ENCODE assay signal across 11 mouse cellular contexts in the genomic region with DNA sequence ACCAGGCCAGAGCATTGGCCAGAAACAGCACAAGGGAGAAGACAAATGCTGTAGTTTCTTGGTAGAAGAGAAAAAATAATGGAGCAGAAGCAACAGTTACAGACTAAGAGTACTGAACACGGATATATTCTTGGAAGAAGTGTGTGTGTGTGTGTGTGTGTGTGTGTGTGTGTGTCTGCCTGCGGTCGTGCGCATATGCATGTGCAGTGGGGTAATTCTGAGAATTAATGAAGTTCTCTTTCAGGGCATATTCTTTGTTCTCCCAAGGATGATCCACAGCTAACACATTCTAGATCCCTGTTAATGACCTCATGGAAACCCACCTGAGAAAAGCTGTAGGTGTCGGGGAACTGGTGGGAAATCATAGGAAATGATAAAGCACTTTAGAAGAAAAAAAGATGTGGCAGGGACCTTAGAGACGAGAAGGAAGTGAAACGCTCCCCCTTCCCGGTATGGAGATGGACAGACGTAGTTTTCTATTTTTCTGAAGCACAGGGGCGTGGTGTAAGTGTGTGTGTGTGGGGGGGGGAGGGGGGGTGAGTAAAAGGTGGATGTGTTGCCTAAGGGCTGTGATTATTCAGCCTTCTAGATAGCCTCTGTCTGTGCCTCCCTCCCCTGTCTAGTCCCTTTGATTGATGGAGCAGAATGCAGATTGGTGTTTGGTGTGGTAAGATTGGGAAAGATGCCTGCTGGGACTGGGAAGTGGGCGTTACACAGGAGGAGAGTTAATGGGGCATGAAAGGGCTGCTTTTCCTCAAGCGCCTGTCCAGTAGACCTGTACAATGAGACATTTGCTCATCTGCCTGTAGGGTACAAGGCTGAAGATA.
DNase-seq lines count a peak whose midpoint lies in the region; ATAC-seq and TF ChIP-seq lines count a peak whose summit lies in the region.
"Had no signal": no experiment of that assay in that cellular context is flagged by ENCODE, and none has a peak within 500 bp of the region (broad histone marks: within the 10 kb centered on the region; RNA-seq: fewer than 3 reads in every experiment).

No protein-coding gene starts in this region.

- in situ Hi-C loops in Patski (cut with MboI; ENCODE audit: low pct_unique_long_range_greater_than_20kb): loop anchor here (5.0 kb wide), 2 partner anchors 65 to 155 kb away; no protein-coding TSS in a partner anchor

- H3K27ac ChIP-seq in liver, postnatal 0 days (ENCODE audit: low read depth): no peak overlapping the region
- H3K27ac ChIP-seq in liver, embryonic 12.5 days: no peak overlapping the region
- no peak overlapping the region for H3K27ac ChIP-seq in hindbrain, embryonic 12.5 days
- H3K27ac ChIP-seq: limb, embryonic 15.5 days had no signal

- no peak overlapping the region for H3K4me2 ChIP-seq in liver, postnatal 0 days (ENCODE audit: low read depth, low read length)
- H3K4me2 ChIP-seq in liver, embryonic 12.5 days: no peak overlapping the region
- H3K4me2 ChIP-seq in hindbrain, embryonic 12.5 days (replicated peaks): no peak overlapping the region
- H3K4me2 ChIP-seq: limb, embryonic 15.5 days had no signal

- no peak overlapping the region for H3K9ac ChIP-seq in liver, postnatal 0 days (replicated peaks)
- no peak overlapping the region for H3K9ac ChIP-seq in liver, embryonic 12.5 days
- H3K9ac ChIP-seq in hindbrain, embryonic 12.5 days: no peak overlapping the region
- H3K9ac ChIP-seq: limb, embryonic 15.5 days had no signal

- H3K4me3 ChIP-seq in liver, postnatal 0 days (ENCODE audit: low read depth, low read length): no peak overlapping the region
- no peak overlapping the region for H3K4me3 ChIP-seq in liver, embryonic 12.5 days
- H3K4me3 ChIP-seq in hindbrain, embryonic 12.5 days: no peak overlapping the region
- H3K4me3 ChIP-seq: limb, embryonic 15.5 days had no signal

- H3K27me3 ChIP-seq in liver, postnatal 0 days (ENCODE audit: insufficient read depth, low read length): no peaks in the 10 kb centered on the region
- H3K27me3 ChIP-seq in liver, embryonic 12.5 days (replicated peaks): peaks cover 5% of the 10 kb centered on the region; the same call in 1 of the 2 replicates
- no peaks in the 10 kb centered on the region for H3K27me3 ChIP-seq in Patski
- no peaks in the 10 kb centered on the region for H3K27me3 ChIP-seq in hindbrain, embryonic 12.5 days
- H3K27me3 ChIP-seq: limb, embryonic 15.5 days had no signal

- WGBS in liver, postnatal 0 days (ENCODE audit: insufficient replicate concordance): 51% methylated on average over 12 of the region's 12 CpGs
- 43% methylated on average over 12 of the region's 12 CpGs for WGBS in liver, embryonic 12.5 days (ENCODE audit: insufficient replicate concordance)
- WGBS in hindbrain, embryonic 12.5 days: 45% methylated on average over 12 of the region's 12 CpGs

- H3K36me3 ChIP-seq in liver, postnatal 0 days (replicated peaks; ENCODE audit: insufficient read depth, low read length): 0 out of 2 replicates have a peak, but pooled peaks cover 3% of the 10 kb centered on the region
- H3K36me3 ChIP-seq in liver, embryonic 12.5 days: no peaks in the 10 kb centered on the region
- H3K36me3 ChIP-seq in hindbrain, embryonic 12.5 days: no peaks in the 10 kb centered on the region
- H3K36me3 ChIP-seq: G1E; limb, embryonic 15.5 days had no signal

- peak; percentile 51 for ATAC-seq in liver, postnatal 0 days
- no peak for ATAC-seq in liver, embryonic 12.5 days
- ATAC-seq in Patski: peak; percentile 72
- peak; percentile 86 for ATAC-seq in hindbrain, embryonic 12.5 days (ENCODE audit: low FRiP score)
- ATAC-seq in neutrophil, adult 5-6 weeks (ENCODE audit: extremely low read depth, insufficient number of reproducible peaks, low FRiP score, poor library complexity, severe bottlenecking): peak; percentile 25; the same call in 1 of the 2 replicates
- no peak for ATAC-seq in cerebellum, adult (ENCODE audit: insufficient number of reproducible peaks, low FRiP score, low TSS enrichment)

- no peak for TF ChIP-seq CTCF in liver, postnatal 0 days (IDR thresholded peaks at IDR 0.05; ENCODE audit: low read depth)
- no peak for TF ChIP-seq CTCF in Patski (IDR thresholded peaks at IDR 0.05)

- no peak for TF ChIP-seq EP300 in liver, postnatal 0 days (IDR thresholded peaks at IDR 0.05; ENCODE audit: low read depth)

- H3K4me1 ChIP-seq in liver, postnatal 0 days (ENCODE audit: insufficient read depth): peaks cover 6% of the 10 kb centered on the region
- 0 out of 2 replicates have a peak, but pooled peaks cover 8% of the 10 kb centered on the region for H3K4me1 ChIP-seq in liver, embryonic 12.5 days
- H3K4me1 ChIP-seq in hindbrain, embryonic 12.5 days: peaks cover 28% of the 10 kb centered on the region

- no peaks in the 10 kb centered on the region for H3K9me3 ChIP-seq in liver, postnatal 0 days (ENCODE audit: low read length)
- H3K9me3 ChIP-seq in liver, embryonic 12.5 days (replicated peaks): no peaks in the 10 kb centered on the region
- no peaks in the 10 kb centered on the region for H3K9me3 ChIP-seq in hindbrain, embryonic 12.5 days (replicated peaks)
- H3K9me3 ChIP-seq: G1E; limb, embryonic 15.5 days had no signal

- CTCF ChIA-PET in Patski (lab: Charles Lee): interaction anchor here (0.8 to 1.8 kb wide), 2 partner anchors 10 to 13 kb away, joined by 3 to 7 read pairs; no protein-coding TSS in a partner anchor

- DNase-seq in liver, postnatal 0 days: no peak
- DNase-seq in Patski (ENCODE audit: low read depth, low spot score): peak; percentile 89
- DNase-seq in right cerebral cortex, adult 18-20 months: no peak
- DNase-seq in cerebellum, adult 9-11 months: no peak
- DNase-seq: layer of hippocampus, adult 9-11 months had no signal

- POLR2A ChIA-PET in Patski (lab: Charles Lee): interaction anchor here (1.4 kb wide), 1 partner anchor 9 kb away, joined by 3 read pairs; no protein-coding TSS in a partner anchor

Comparison
In these comparisons a context has a peak if more than half of its experiments do, and no peak if none do; other contexts are left out.
1. ATAC-seq: peak in liver, postnatal 0 days (single experiment), Patski (single experiment), hindbrain, embryonic 12.5 days (single experiment) and neutrophil, adult 5-6 weeks (single experiment); none in liver, embryonic 12.5 days (single experiment) and cerebellum, adult (single experiment).